ENCODE assay signal across 10 mouse cellular contexts in the genomic region with DNA sequence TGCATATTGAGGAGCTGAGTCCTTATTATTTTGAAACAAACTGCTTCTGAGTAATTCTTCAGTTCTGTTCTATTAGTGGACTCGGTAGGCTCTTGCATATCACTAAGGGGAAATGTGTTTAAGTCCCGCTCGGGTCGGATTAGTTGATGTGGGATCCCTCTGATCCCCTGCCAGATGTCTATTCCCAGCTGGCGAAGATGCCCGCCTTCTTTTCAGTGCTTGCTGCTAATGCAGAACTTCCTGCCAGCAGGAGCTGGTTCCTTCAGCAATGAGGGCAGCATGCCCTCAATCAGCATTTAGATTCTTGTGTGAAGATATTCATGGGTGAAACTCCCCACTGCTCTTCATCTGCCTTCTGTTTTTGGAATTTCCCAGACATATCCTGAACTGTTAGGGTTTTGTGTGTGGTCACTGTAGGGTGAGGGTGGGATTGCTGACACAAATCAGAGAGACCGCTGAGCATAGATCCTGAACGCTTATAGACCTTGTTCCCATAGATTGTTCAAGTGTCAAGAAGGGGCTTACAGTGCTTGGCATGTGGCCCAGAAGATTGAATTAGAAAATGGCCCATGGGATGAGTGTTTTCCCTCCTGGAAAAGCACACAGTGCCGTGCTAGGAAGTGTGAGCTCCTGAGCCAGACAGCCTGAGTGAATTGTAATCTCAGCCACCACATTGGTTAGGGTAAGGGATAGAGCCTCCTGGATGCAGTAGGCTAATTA.
DNase-seq lines count a peak whose midpoint lies in the region; ATAC-seq and TF ChIP-seq lines count a peak whose summit lies in the region.
"Had no signal": no experiment of that assay in that cellular context is flagged by ENCODE, and none has a peak within 500 bp of the region (broad histone marks: within the 10 kb centered on the region; RNA-seq: fewer than 3 reads in every experiment).

No protein-coding gene starts in this region.

- no peaks in the 10 kb centered on the region for H3K9me3 ChIP-seq in forebrain, embryonic 14.5 days (replicated peaks; ENCODE audit: control insufficient read depth, low read length)
- H3K9me3 ChIP-seq: limb, embryonic 12.5 days had no signal

- ATAC-seq in forebrain, embryonic 14.5 days, result peak; percentile 88

- H3K4me3 ChIP-seq in forebrain, embryonic 14.5 days (ENCODE audit: low read depth, low read length), result no peak overlapping the region
- H3K4me3 ChIP-seq in left cerebral cortex, adult 2 months, result no peak overlapping the region
- H3K4me3 ChIP-seq: erythroblast, embryonic 14.5 days; limb, embryonic 12.5 days had no signal

- H3K27ac ChIP-seq in forebrain, embryonic 14.5 days (ENCODE audit: low read depth, low read length), result peak overlapping the region; percentile 33; the same call in 1 of the 2 replicates
- H3K27ac ChIP-seq in left cerebral cortex, adult 2 months, result peak overlapping the region; percentile 69
- H3K27ac ChIP-seq: limb, embryonic 12.5 days had no signal

- 8% methylated on average over 9 of the region's 9 CpGs for WGBS in forebrain, embryonic 14.5 days

- no peaks in the 10 kb centered on the region for H3K27me3 ChIP-seq in forebrain, embryonic 14.5 days (replicated peaks; ENCODE audit: control insufficient read depth, insufficient read depth, low read length)
- H3K27me3 ChIP-seq: limb, embryonic 12.5 days had no signal

- peaks cover 6% of the 10 kb centered on the region; the same call in 1 of the 2 replicates for H3K4me1 ChIP-seq in forebrain, embryonic 14.5 days (ENCODE audit: control insufficient read depth, insufficient read depth, low read length)
- H3K4me1 ChIP-seq: limb, embryonic 12.5 days had no signal

- TF ChIP-seq CTCF in left cerebral cortex, adult 2 months (IDR thresholded peaks at IDR 0.05), result no peak

- no peaks in the 10 kb centered on the region for H3K36me3 ChIP-seq in forebrain, embryonic 14.5 days (ENCODE audit: control insufficient read depth, insufficient read depth, low read length)
- H3K36me3 ChIP-seq: limb, embryonic 12.5 days had no signal

- H3K4me2 ChIP-seq in forebrain, embryonic 14.5 days (ENCODE audit: low read length), result no peak overlapping the region
- H3K4me2 ChIP-seq: limb, embryonic 12.5 days had no signal

- intact Hi-C loops in left cerebral cortex, adult 2 months (cut with DNase I), result loop anchor here (2.0 kb wide), 3 partner anchors 63 to 167 kb away; partner anchors contain the start of gene Grm3

- peak; percentile 85 for DNase-seq in forebrain, embryonic 14.5 days (ENCODE audit: low spot score)
- DNase-seq in frontal cortex, postnatal 25 days (ENCODE audit: low spot score in 2 of 2), result peak; percentile 36 to 48
- peak; percentile 48 to 56 for DNase-seq in left cerebral cortex, adult 2 months (ENCODE audit: extremely low spot score in 1 of 2, low spot score in 2 of 2)
- peak; percentile 28 for DNase-seq in retina, postnatal 7 days (ENCODE audit: low read depth, low spot score)
- DNase-seq in embryo, embryonic 10.5 days (ENCODE audit: low spot score), result no peak
- DNase-seq in MN1 (ENCODE audit: low spot score), result no peak
- DNase-seq in kidney, postnatal 14 days, result no peak
- DNase-seq: heart, postnatal 14 days had no signal

- H3K9ac ChIP-seq in forebrain, embryonic 14.5 days (ENCODE audit: low read length), result no peak overlapping the region
- H3K9ac ChIP-seq: limb, embryonic 12.5 days had no signal

Comparison
In these comparisons a context has a peak if more than half of its experiments do, and no peak if none do; other contexts are left out.
1. DNase-seq: peak in forebrain, embryonic 14.5 days (single experiment), frontal cortex, postnatal 25 days (2 of 2), left cerebral cortex, adult 2 months (2 of 2) and retina, postnatal 7 days (single experiment); none in embryo, embryonic 10.5 days (single experiment), MN1 (single experiment) and kidney, postnatal 14 days (single experiment).